Mouse (Mus musculus): ENCODE measurements at regions not wholly inside any gene's neighbourhood (a gene's known extent, or its start where the extent isn't known, plus 50 kb on each side); places are given as distances from the start of the nearest gene placed in this dataset.
"Not testable (repeated sequence)": the region's sequence is repeated elsewhere in the genome, so short reads cannot be mapped to it uniquely, and the experiment has no call there.

GRCm38 (mm10) chr9:30699848-30700247, 222.4 kb downstream of the Adamts15 start:
- no peak for DNase-seq (ENCODE audit: extremely low spot score, low read depth, low spot score)

- no peak for DNase-seq (ENCODE audit: extremely low spot score, low read depth, low spot score)
Observed at GRCm38 (mm10) chr9:30697533-30697932, 224.7 kb downstream of the Adamts15 start.

- no peak for DNase-seq (ENCODE audit: extremely low spot score, low read depth, low spot score)
Observed at GRCm38 (mm10) chr9:30668095-30668494, 241.2 kb downstream of the Snx19 start.

DNA sequence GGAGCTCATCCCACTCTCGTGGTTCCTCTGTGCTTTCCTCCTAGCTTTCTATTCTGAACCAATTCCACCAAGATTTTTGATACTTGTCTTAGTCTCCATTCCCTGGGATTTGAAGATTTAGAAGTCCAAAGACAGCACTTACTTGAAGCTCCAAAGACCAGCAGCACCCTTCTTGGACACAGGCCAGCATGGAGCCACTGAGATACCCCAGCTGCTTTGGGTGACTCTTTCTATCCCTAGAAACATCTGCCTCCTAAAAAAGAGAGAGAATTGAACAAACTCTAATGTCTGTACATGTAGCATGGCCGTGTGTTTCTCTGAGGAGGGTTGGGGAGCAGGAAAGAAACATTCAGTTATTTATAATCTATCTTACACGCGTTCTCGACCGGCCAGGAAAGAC, 235.5 kb downstream of the Snx19 start:
- no peak for DNase-seq (ENCODE audit: extremely low spot score, low read depth, low spot score)

- DNase-seq (ENCODE audit: extremely low spot score, low read depth, low spot score), result no peak
Observed at GRCm38 (mm10) chr9:30653961-30654360, 227.1 kb downstream of the Snx19 start.

DNA sequence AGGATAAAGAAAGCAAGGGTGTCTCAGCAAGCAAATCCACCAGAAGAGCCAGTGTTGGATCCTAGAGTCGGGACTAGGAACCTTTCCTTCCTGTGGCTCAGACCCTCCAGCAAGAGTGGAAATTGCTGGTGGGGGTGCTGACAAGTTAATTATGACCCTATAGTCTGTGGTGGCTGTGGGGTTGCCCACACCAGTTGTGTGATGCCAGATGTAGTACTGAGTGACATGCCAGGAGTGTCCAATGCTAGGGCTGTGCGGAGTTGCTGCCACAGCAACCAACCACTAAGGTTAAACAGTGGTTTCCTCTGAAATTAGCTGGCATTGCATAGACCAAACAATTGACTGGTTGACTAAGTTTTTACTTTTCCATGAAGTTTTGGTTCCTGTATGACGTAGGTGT, 226.3 kb downstream of the Snx19 start:
- no peak for DNase-seq (ENCODE audit: extremely low spot score, low read depth, low spot score)

- DNase-seq (ENCODE audit: extremely low spot score, low read depth, low spot score), result no peak
Observed at GRCm38 (mm10) chr9:30649392-30650054, 222.6 kb downstream of the Snx19 start.

DNA sequence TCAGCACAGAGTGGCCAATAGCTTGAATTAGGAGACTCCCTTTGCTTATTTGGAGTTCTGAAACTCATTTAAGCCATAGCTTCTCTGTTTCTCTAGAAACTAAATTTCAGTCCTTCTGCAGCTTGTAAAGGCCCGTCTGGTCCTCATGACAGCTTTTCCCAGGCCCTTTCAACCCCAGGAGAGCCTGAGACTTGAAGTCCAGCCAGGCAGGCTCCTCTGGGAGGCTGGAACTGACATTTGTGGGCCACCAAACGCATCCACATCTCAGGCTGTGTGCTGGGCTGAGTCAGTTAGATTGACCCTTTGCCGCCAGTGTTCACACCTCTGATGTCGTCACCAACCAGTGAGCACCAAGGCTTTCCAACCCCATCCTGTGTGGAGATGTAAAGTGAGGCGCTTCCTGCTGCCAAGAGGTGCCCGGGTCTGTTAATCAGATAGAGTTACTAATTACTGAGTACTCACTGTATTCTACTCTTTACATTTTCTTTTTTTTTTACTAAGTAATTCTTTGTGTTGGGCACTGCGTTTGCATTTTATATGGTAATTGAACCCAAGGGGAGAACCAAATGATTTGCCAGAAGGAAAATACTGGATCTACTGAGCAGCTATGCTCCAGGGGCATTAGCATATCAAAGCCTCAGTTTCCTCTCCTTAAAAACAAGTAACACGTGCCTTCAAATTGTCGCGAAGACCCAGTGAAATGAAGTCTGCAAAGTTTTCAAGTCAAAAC, 207.0 kb downstream of the Snx19 start:
- no peak for DNase-seq (ENCODE audit: extremely low spot score, low read depth, low spot score)

- no peak for DNase-seq (ENCODE audit: extremely low spot score, low read depth, low spot score)
Observed at GRCm38 (mm10) chr9:30632164-30633146, 205.5 kb downstream of the Snx19 start.

GRCm38 (mm10) chr9:30625635-30626034, 198.7 kb downstream of the Snx19 start:
- DNase-seq (ENCODE audit: extremely low spot score, low read depth, low spot score), result no peak

- DNase-seq (ENCODE audit: extremely low spot score, low read depth, low spot score), result no peak
Observed at GRCm38 (mm10) chr9:30625090-30625489, 198.2 kb downstream of the Snx19 start.

- DNase-seq (ENCODE audit: extremely low spot score, low read depth, low spot score), result no peak
Observed at GRCm38 (mm10) chr9:30624481-30624880, 197.6 kb downstream of the Snx19 start.

DNA sequence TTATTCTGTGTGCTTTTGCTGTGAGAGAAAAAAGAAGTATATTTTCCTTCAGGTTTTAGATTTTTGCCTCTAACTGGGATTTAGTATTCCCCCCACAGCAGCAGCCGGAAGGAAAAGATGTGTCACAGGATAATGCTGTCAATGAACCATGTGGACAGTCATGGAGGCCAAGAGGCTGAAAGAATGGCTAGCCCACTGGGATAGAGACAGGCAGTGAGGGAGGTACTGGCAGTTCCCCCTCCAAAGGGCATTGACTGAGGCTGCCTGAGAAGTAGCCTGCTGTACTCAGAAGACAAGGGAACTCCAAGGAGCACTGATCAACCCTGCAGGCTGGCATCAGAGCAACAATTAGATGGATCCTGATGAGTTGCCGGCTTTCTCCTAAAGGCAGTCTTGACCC, 192.4 kb downstream of the Snx19 start:
- DNase-seq (ENCODE audit: extremely low spot score, low read depth, low spot score), result no peak

- DNase-seq (ENCODE audit: extremely low spot score, low read depth, low spot score), result no peak
Observed at GRCm38 (mm10) chr9:30618181-30618580, 191.3 kb downstream of the Snx19 start.

GRCm38 (mm10) chr9:30613715-30614114, 186.8 kb downstream of the Snx19 start:
- no peak for DNase-seq (ENCODE audit: extremely low spot score, low read depth, low spot score)

- no peak for DNase-seq (ENCODE audit: extremely low spot score, low read depth, low spot score)
Observed at GRCm38 (mm10) chr9:30613003-30613552, 186.2 kb downstream of the Snx19 start.

- no peak for DNase-seq (ENCODE audit: extremely low spot score, low read depth, low spot score)
Observed at GRCm38 (mm10) chr9:30610328-30610727, 183.4 kb downstream of the Snx19 start.

DNA sequence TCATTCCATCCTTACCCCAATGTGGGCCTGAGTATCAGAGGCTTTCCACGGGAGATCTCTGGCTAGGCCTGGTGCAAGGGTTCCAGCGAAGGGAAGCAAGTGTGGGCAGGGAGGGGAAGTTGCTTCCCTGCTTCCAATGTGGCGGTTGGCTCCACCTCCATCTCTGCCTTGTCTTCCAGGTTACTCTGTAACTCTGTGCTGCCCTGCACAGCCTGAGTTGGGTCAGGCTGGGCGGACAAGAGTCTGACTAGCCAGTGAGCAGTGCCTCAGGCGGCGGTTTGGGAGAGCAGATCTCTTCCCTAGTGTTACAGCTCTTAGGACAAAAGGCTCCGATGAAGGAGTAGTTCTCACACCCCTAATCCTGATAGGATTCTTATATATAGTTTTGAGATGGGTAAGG, 172.8 kb downstream of the Snx19 start:
- no peak for DNase-seq (ENCODE audit: extremely low spot score, low read depth, low spot score)

DNA sequence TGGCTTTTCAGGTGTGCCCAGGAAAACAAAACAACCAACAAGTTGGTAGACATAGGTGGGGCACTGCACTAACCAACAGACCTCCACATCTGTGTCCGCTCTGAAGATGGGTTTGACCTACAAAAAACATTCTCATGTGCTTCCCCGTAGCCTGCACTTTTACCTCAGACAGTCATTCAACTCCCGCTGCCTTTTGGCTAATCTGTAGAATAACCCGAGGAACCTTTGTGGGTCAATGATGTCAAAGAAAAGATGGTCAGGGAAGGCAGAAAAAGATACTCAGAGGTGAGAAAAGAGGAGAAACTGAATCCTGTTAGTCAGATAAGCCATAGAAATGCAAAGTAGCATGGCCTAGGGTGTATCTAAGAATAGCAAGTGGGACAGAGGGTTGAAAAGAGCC, 170.8 kb downstream of the Snx19 start:
- no peak for DNase-seq (ENCODE audit: extremely low spot score, low read depth, low spot score)

DNA sequence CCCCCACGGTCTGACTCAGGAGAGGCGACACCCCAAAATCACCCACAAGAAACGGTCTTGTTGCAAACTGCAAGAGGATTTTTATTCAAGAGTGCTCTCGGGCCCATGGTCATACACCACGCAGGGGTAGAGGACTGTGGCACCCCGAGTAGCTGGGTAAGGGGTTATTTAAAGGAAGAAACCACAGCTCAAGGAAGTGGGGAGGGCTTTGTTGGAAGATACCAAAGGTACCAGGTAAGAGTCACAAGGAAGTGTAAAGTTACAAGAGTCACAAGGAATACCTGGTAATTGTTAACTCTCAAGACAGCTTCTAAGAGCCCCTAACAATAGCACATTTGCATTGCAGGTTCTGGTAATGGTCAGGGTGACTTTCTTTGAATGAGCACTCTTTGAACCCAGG, 170.2 kb downstream of the Snx19 start:
- DNase-seq (ENCODE audit: extremely low spot score, low read depth, low spot score), result not testable (repeated sequence)

GRCm38 (mm10) chr9:30592601-30593000, 165.7 kb downstream of the Snx19 start:
- DNase-seq (ENCODE audit: extremely low spot score, low read depth, low spot score), result no peak

All from hindlimb bud, embryonic 11.5 days (tissue).